Mouse (Mus musculus) thymus, postnatal 10 days (tissue): ENCODE data around the gene Idh2.
"Not testable (repeated sequence)": the region's sequence is repeated elsewhere in the genome, so short reads cannot be mapped to it uniquely, and the experiment has no call there.

Source experiments
- DNase-seq, 2 experiments: peaks; one replicate each; pipeline ENCODE4 v3.0.0; 2021; ENCODE audit warnings: low spot score in 2 of 2

Idh2 gene

GRCm38 (mm10) chr7:80060012-80060778, 55.0 kb downstream of the Idh2 start:
- DNase-seq = no peak

- no peak for DNase-seq
Observed at GRCm38 (mm10) chr7:80059064-80059838, 55.9 kb downstream of the Idh2 start.

GRCm38 (mm10) chr7:80058405-80059063, 56.7 kb downstream of the Idh2 start:
- DNase-seq = no peak

- no peak for DNase-seq
Observed at GRCm38 (mm10) chr7:80057781-80058180, 57.4 kb downstream of the Idh2 start.

- no peak for DNase-seq
Observed at GRCm38 (mm10) chr7:80057002-80057691, 58.0 kb downstream of the Idh2 start.

GRCm38 (mm10) chr7:80055781-80056180, 59.4 kb downstream of the Idh2 start:
- no peak for DNase-seq

- no peak for DNase-seq
Observed at GRCm38 (mm10) chr7:80053147-80053546, 62.0 kb downstream of the Idh2 start.

GRCm38 (mm10) chr7:80052261-80052660, 62.9 kb downstream of the Idh2 start:
- no peak for DNase-seq

GRCm38 (mm10) chr7:80051835-80052234, 63.4 kb downstream of the Idh2 start:
- no peak for DNase-seq

- not testable (repeated sequence) for DNase-seq
Observed at GRCm38 (mm10) chr7:80050382-80050781, 64.8 kb downstream of the Idh2 start.

- DNase-seq = no peak
Observed at GRCm38 (mm10) chr7:80049746-80050145, 65.4 kb downstream of the Idh2 start.

GRCm38 (mm10) chr7:80047041-80047440, 68.2 kb downstream of the Idh2 start:
- no peak for DNase-seq
